Mouse (Mus musculus): Measurements from ENCODE around the gene Gpn1.
"Not testable (repeated sequence)": the region's sequence is repeated elsewhere in the genome, so short reads cannot be mapped to it uniquely, and the experiment has no call there.

GRCm38 (mm10) chr5:31527707-31528106, 33.2 kb downstream of the Gpn1 start, which contains the start of gene Supt7l:
- TF ChIP-seq CTCF (IDR thresholded peaks at IDR 0.05; ENCODE audit: control insufficient read depth, insufficient read depth, low read length); POLR2A (IDR thresholded peaks at IDR 0.05; ENCODE audit: borderline replicate concordance, control insufficient read depth, low read depth, low read length): not testable (repeated sequence)
